Mouse (Mus musculus): ENCODE measurements at regions not wholly inside any gene's neighbourhood (a gene's known extent, or its start where the extent isn't known, plus 50 kb on each side); places are given as distances from the start of the nearest gene placed in this dataset.

GRCm38 (mm10) chr13:101625922-101626321 lies 142.1 kb downstream of the Pik3r1 start:
- H3K27me3 ChIP-seq (replicated peaks; ENCODE audit: control insufficient read depth, insufficient read depth, low read length) = no peaks in the 10 kb centered on the region
- ATAC-seq = no peak
- no peak overlapping the region for H3K4me3 ChIP-seq (ENCODE audit: low read depth, low read length)
- H3K9me3 ChIP-seq (ENCODE audit: control insufficient read depth) = no peaks in the 10 kb centered on the region
- no peak overlapping the region for H3K9ac ChIP-seq (ENCODE audit: low read depth, low read length)
- no peak for TF ChIP-seq CTCF (IDR thresholded peaks at IDR 0.05; ENCODE audit: low read depth)
- no peaks in the 10 kb centered on the region for H3K36me3 ChIP-seq (ENCODE audit: control insufficient read depth, insufficient read depth)
- no peak overlapping the region for H3K4me2 ChIP-seq (replicated peaks; ENCODE audit: low read depth)
- 51% methylated on average over 5 of the region's 5 CpGs for WGBS
- H3K4me1 ChIP-seq (replicated peaks; ENCODE audit: control insufficient read depth, insufficient read depth, low read length) = no peaks in the 10 kb centered on the region
- no peak overlapping the region for H3K27ac ChIP-seq (ENCODE audit: low read depth, low read length)

GRCm38 (mm10) chr13:101624179-101624581 lies 143.8 kb downstream of the Pik3r1 start:
- Histone ChIP-seq H3K36me3 (ENCODE audit: control insufficient read depth, insufficient read depth) (no peaks in the 10 kb centered on the region), H3K9ac (ENCODE audit: low read depth, low read length) (no peak overlapping the region), H3K4me3 (ENCODE audit: low read depth, low read length) (no peak overlapping the region), H3K27ac (ENCODE audit: low read depth, low read length) (no peak overlapping the region), H3K9me3 (ENCODE audit: control insufficient read depth) (no peaks in the 10 kb centered on the region), H3K27me3 (replicated peaks; ENCODE audit: control insufficient read depth, insufficient read depth, low read length) (no peaks in the 10 kb centered on the region), H3K4me2 (replicated peaks; ENCODE audit: low read depth) (no peak overlapping the region), H3K4me1 (replicated peaks; ENCODE audit: control insufficient read depth, insufficient read depth, low read length) (no peaks in the 10 kb centered on the region)
- 47% methylated on average over 5 of the region's 5 CpGs for WGBS
- ATAC-seq = no peak
- no peak for TF ChIP-seq CTCF (IDR thresholded peaks at IDR 0.05; ENCODE audit: low read depth)

GRCm38 (mm10) chr13:101622649-101623048 lies 145.4 kb downstream of the Pik3r1 start:
- 96% methylated on average over 2 of the region's 2 CpGs for WGBS
- Histone ChIP-seq H3K4me3 (ENCODE audit: low read depth, low read length) (no peak overlapping the region), H3K9me3 (ENCODE audit: control insufficient read depth) (no peaks in the 10 kb centered on the region), H3K4me2 (replicated peaks; ENCODE audit: low read depth) (no peak overlapping the region), H3K4me1 (replicated peaks; ENCODE audit: control insufficient read depth, insufficient read depth, low read length) (no peaks in the 10 kb centered on the region), H3K9ac (ENCODE audit: low read depth, low read length) (no peak overlapping the region), H3K27ac (ENCODE audit: low read depth, low read length) (no peak overlapping the region), H3K27me3 (replicated peaks; ENCODE audit: control insufficient read depth, insufficient read depth, low read length) (no peaks in the 10 kb centered on the region), H3K36me3 (ENCODE audit: control insufficient read depth, insufficient read depth) (no peaks in the 10 kb centered on the region)
- no peak for TF ChIP-seq CTCF (IDR thresholded peaks at IDR 0.05; ENCODE audit: low read depth)
- ATAC-seq = no peak

- H3K36me3 ChIP-seq (ENCODE audit: control insufficient read depth, insufficient read depth) = no peaks in the 10 kb centered on the region
- no peaks in the 10 kb centered on the region for H3K27me3 ChIP-seq (replicated peaks; ENCODE audit: control insufficient read depth, insufficient read depth, low read length)
- no peaks in the 10 kb centered on the region for H3K9me3 ChIP-seq (ENCODE audit: control insufficient read depth)
- no peak overlapping the region for H3K9ac ChIP-seq (ENCODE audit: low read depth, low read length)
- no peak for ATAC-seq
- no peak overlapping the region for H3K4me3 ChIP-seq (ENCODE audit: low read depth, low read length)
- no peak for TF ChIP-seq CTCF (IDR thresholded peaks at IDR 0.05; ENCODE audit: low read depth)
- 79% methylated on average over 3 of the region's 3 CpGs for WGBS
- no peaks in the 10 kb centered on the region for H3K4me1 ChIP-seq (replicated peaks; ENCODE audit: control insufficient read depth, insufficient read depth, low read length)
- H3K27ac ChIP-seq (ENCODE audit: low read depth, low read length) = no peak overlapping the region
- H3K4me2 ChIP-seq (replicated peaks; ENCODE audit: low read depth) = no peak overlapping the region
Observed at GRCm38 (mm10) chr13:101620660-101621059, 147.4 kb downstream of the Pik3r1 start.

GRCm38 (mm10) chr13:101619154-101619553 lies 148.9 kb downstream of the Pik3r1 start:
- Histone ChIP-seq H3K4me3 (ENCODE audit: low read depth, low read length) (no peak overlapping the region), H3K4me2 (replicated peaks; ENCODE audit: low read depth) (no peak overlapping the region), H3K27ac (ENCODE audit: low read depth, low read length) (no peak overlapping the region), H3K4me1 (replicated peaks; ENCODE audit: control insufficient read depth, insufficient read depth, low read length) (no peaks in the 10 kb centered on the region), H3K27me3 (replicated peaks; ENCODE audit: control insufficient read depth, insufficient read depth, low read length) (no peaks in the 10 kb centered on the region), H3K9me3 (ENCODE audit: control insufficient read depth) (no peaks in the 10 kb centered on the region), H3K9ac (ENCODE audit: low read depth, low read length) (no peak overlapping the region), H3K36me3 (ENCODE audit: control insufficient read depth, insufficient read depth) (no peaks in the 10 kb centered on the region)
- no peak for TF ChIP-seq CTCF (IDR thresholded peaks at IDR 0.05; ENCODE audit: low read depth)
- ATAC-seq = no peak
- WGBS = 97% methylated on average over 1 of the region's 1 CpGs

GRCm38 (mm10) chr13:101612786-101613185 lies 155.2 kb downstream of the Pik3r1 start:
- H3K9me3 ChIP-seq (ENCODE audit: control insufficient read depth) = no peaks in the 10 kb centered on the region
- H3K4me3 ChIP-seq (ENCODE audit: low read depth, low read length) = no peak overlapping the region
- no peak for ATAC-seq
- H3K4me2 ChIP-seq (replicated peaks; ENCODE audit: low read depth) = no peak overlapping the region
- H3K36me3 ChIP-seq (ENCODE audit: control insufficient read depth, insufficient read depth) = no peaks in the 10 kb centered on the region
- H3K27me3 ChIP-seq (replicated peaks; ENCODE audit: control insufficient read depth, insufficient read depth, low read length) = no peaks in the 10 kb centered on the region
- 75% methylated on average over 2 of the region's 2 CpGs for WGBS
- no peak for TF ChIP-seq CTCF (IDR thresholded peaks at IDR 0.05; ENCODE audit: low read depth)
- no peaks in the 10 kb centered on the region for H3K4me1 ChIP-seq (replicated peaks; ENCODE audit: control insufficient read depth, insufficient read depth, low read length)
- no peak overlapping the region for H3K27ac ChIP-seq (ENCODE audit: low read depth, low read length)
- no peak overlapping the region for H3K9ac ChIP-seq (ENCODE audit: low read depth, low read length)

GRCm38 (mm10) chr13:101611725-101612124 lies 156.3 kb downstream of the Pik3r1 start:
- Histone ChIP-seq H3K9me3 (ENCODE audit: control insufficient read depth) (no peaks in the 10 kb centered on the region), H3K27me3 (replicated peaks; ENCODE audit: control insufficient read depth, insufficient read depth, low read length) (no peaks in the 10 kb centered on the region), H3K4me2 (replicated peaks; ENCODE audit: low read depth) (no peak overlapping the region), H3K4me1 (replicated peaks; ENCODE audit: control insufficient read depth, insufficient read depth, low read length) (no peaks in the 10 kb centered on the region), H3K4me3 (ENCODE audit: low read depth, low read length) (no peak overlapping the region), H3K36me3 (ENCODE audit: control insufficient read depth, insufficient read depth) (no peaks in the 10 kb centered on the region), H3K9ac (ENCODE audit: low read depth, low read length) (no peak overlapping the region), H3K27ac (ENCODE audit: low read depth, low read length) (no peak overlapping the region)
- no peak for TF ChIP-seq CTCF (IDR thresholded peaks at IDR 0.05; ENCODE audit: low read depth)
- ATAC-seq = no peak
- WGBS = 87% methylated on average over 6 of the region's 6 CpGs

All from intestine, postnatal 0 days (tissue).